23 mouse cellular contexts compared by ENCODE assay signal in genomic region chr16:52726120-52726844, GRCm38 (mm10).
"Had no signal": no experiment of that assay in that cellular context is flagged by ENCODE, and none has a peak within 500 bp of the region (broad histone marks: within the 10 kb centered on the region; RNA-seq: fewer than 3 reads in every experiment).

No protein-coding gene starts in this region.

- H3K9me3 ChIP-seq: kidney, embryonic 15.5 days; liver, embryonic 12.5 days; liver, embryonic 15.5 days; lung, embryonic 15.5 days; megakaryocyte, embryonic 14.5 days; midbrain, embryonic 12.5 days; neural tube, embryonic 13.5 days had no signal

- H3K27me3 ChIP-seq: kidney, embryonic 15.5 days; liver, embryonic 12.5 days; liver, embryonic 15.5 days; lung, embryonic 15.5 days; megakaryocyte, embryonic 14.5 days; midbrain, embryonic 12.5 days; neural tube, embryonic 13.5 days had no signal

- H3K9ac ChIP-seq: kidney, embryonic 15.5 days; liver, embryonic 12.5 days; liver, embryonic 15.5 days; lung, embryonic 15.5 days; midbrain, embryonic 12.5 days; neural tube, embryonic 13.5 days had no signal

- H3K4me3 ChIP-seq: kidney, embryonic 15.5 days; liver, embryonic 12.5 days; liver, embryonic 15.5 days; lung, embryonic 15.5 days; megakaryocyte, embryonic 14.5 days; midbrain, embryonic 12.5 days; myocyte; neural tube, embryonic 13.5 days had no signal

- H3K36me3 ChIP-seq: kidney, embryonic 15.5 days; liver, embryonic 12.5 days; liver, embryonic 15.5 days; lung, embryonic 15.5 days; midbrain, embryonic 12.5 days; neural tube, embryonic 13.5 days had no signal

- DNase-seq: kidney, adult 2 months; kidney, postnatal 10 days; kidney, postnatal 36 days; layer of hippocampus, postnatal 36 days; left cerebral cortex, postnatal 4 days; liver; lung, adult 18-20 months; lung, postnatal 10 days; lung, postnatal 36 days; retina, postnatal 1 day; right cerebral cortex, postnatal 25 days; thymus, adult 18-20 months; thymus, postnatal 36 days had no signal

- H3K4me1 ChIP-seq: kidney, embryonic 15.5 days; liver, embryonic 12.5 days; liver, embryonic 15.5 days; lung, embryonic 15.5 days; megakaryocyte, embryonic 14.5 days; midbrain, embryonic 12.5 days; neural tube, embryonic 13.5 days had no signal

- H3K4me2 ChIP-seq: kidney, embryonic 15.5 days; liver, embryonic 12.5 days; liver, embryonic 15.5 days; lung, embryonic 15.5 days; midbrain, embryonic 12.5 days; neural tube, embryonic 13.5 days had no signal

- H3K27ac ChIP-seq: kidney, embryonic 15.5 days; liver, embryonic 12.5 days; liver, embryonic 15.5 days; lung, embryonic 15.5 days; midbrain, embryonic 12.5 days; neural tube, embryonic 13.5 days had no signal

- ATAC-seq: intestine, postnatal 0 days; liver, embryonic 12.5 days; midbrain, embryonic 16.5 days had no signal
